Mouse (Mus musculus) spleen, adult 2 months (tissue): ENCODE results near the gene Zfp131. TPM values are rescaled to one million over a fixed set of nuclear protein-coding genes. Genes with fewer than 3 reads are reported as not detected.

Experiments
- DNase-seq, 2 experiments: peaks; one replicate each; pipeline versions ENCODE4 v3.0.0 to v3.0.0-alpha.2; 2012 to 2021; ENCODE audit warnings: low spot score in 2 of 2, low read depth in 1 of 2
- H3K27ac ChIP-seq: fragments of 200-500 bp; 2 replicates; pipeline ENCODE4 v1.5.1; 2012; ENCODE audit warnings: low read length, inconsistent platforms; ENCODE audit not compliant: insufficient read depth
- H3K27me3 ChIP-seq: fragments of 200-500 bp; 2 replicates; pipeline ENCODE4 v1.6.1; 2012; ENCODE audit warnings: mild to moderate bottlenecking, moderate library complexity, low read length, inconsistent platforms; ENCODE audit not compliant: control insufficient read depth, insufficient read depth
- H3K36me3 ChIP-seq: fragments of 200-500 bp; 2 replicates; pipeline ENCODE4 v1.6.1; 2012; ENCODE audit warnings: mild to moderate bottlenecking, low read length, inconsistent platforms; ENCODE audit not compliant: control insufficient read depth, insufficient read depth
- H3K4me1 ChIP-seq: fragments of 200-500 bp; 2 replicates; pipeline ENCODE4 v1.6.1; 2011; ENCODE audit warnings: inconsistent platforms; ENCODE audit not compliant: control insufficient read depth, insufficient read depth, insufficient read length
- H3K4me3 ChIP-seq: fragments of 200-500 bp; 2 replicates; pipeline ENCODE4 v1.5.1; 2011; ENCODE audit warnings: mild to moderate bottlenecking, inconsistent platforms; ENCODE audit not compliant: insufficient read depth, insufficient read length; ENCODE audit errors: extremely low read depth
- CTCF ChIP-seq: fragments of 200-500 bp; IDR thresholded peaks from 2 replicates; pipeline ENCODE4 v1.5.1; 2011; ENCODE audit warnings: mild to moderate bottlenecking, inconsistent platforms; ENCODE audit not compliant: insufficient read depth, insufficient read length, insufficient replicate concordance; ENCODE audit errors: extremely low read depth
- POLR2A ChIP-seq: fragments of 200-500 bp; IDR thresholded peaks from 2 replicates; pipeline ENCODE4 v1.6.1; 2011; ENCODE audit warnings: low read depth, low read length, inconsistent platforms
- WGBS: fragments of 180-500 bp; shearing (Covaris S2); methylation state at CpG from one replicate; pipeline ENCODE4 v1.1.7; 2018; 5-methylcytosine and 5-hydroxymethylcytosine counted together
- polyA plus RNA-seq: library from polyadenylated mRNA; depleted of rRNA; stranded (reverse); fragments of >200 nt; gene quantifications from 2 replicates; pipeline ENCODE4 v1.2.3, GENCODE M21; 2012

The Zfp131 gene
- polyA plus RNA-seq, 1 experiment, result 6.1 TPM

GRCm38 (mm10) chr13:119789851-119790717 is 605 bp downstream of the Zfp131 start:
- H3K27me3 ChIP-seq, result no peaks in the 10 kb centered on the region
- peak in 1 of 2 experiments; percentile 12 for DNase-seq
- peak overlapping the region; percentile 89 for H3K27ac ChIP-seq
- peaks cover 9% of the 10 kb centered on the region; the same call in 1 of the 2 replicates for H3K36me3 ChIP-seq
- H3K4me1 ChIP-seq, result peaks cover 5% of the 10 kb centered on the region; the same call in 1 of the 2 replicates
- TF ChIP-seq CTCF (no peak), POLR2A (no peak)
- under 1% methylated on average over 57 of the region's 66 CpGs for WGBS
- peak overlapping the region; percentile 75 for H3K4me3 ChIP-seq

DNA sequence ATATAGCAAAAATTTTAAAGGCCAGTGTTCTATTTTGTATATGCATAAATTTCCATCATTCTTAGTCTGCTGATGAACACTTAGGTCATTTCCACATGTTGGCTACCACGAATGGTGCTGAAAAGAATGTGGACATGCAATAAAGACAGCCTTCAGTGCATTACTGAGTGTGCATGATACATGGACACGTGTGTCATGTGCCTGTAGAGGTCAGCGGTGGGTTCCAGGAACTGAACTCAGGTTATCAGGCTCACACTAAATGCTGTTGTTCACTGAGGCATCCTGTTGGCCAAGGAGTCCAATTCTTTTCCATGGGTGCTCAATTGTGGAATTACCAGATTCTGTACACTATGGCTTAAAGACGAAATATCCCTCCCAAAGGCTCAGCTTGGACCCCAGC is 7.1 kb downstream of the Zfp131 start:
- H3K36me3 ChIP-seq, result peaks cover 22% of the 10 kb centered on the region
- H3K27me3 ChIP-seq, result no peaks in the 10 kb centered on the region
- H3K4me3 ChIP-seq, result no peak overlapping the region
- no peak overlapping the region for H3K27ac ChIP-seq
- WGBS, result 86% methylated on average over 4 of the region's 4 CpGs
- no peak for DNase-seq
- H3K4me1 ChIP-seq, result no peaks in the 10 kb centered on the region
- TF ChIP-seq POLR2A (no peak), CTCF (no peak)

- no peaks in the 10 kb centered on the region for H3K27me3 ChIP-seq
- DNase-seq, result no peak
- 91% methylated on average over 6 of the region's 6 CpGs for WGBS
- peaks cover 32% of the 10 kb centered on the region for H3K36me3 ChIP-seq
- no peak overlapping the region for H3K4me3 ChIP-seq
- H3K27ac ChIP-seq, result no peak overlapping the region
- H3K4me1 ChIP-seq, result no peaks in the 10 kb centered on the region
- TF ChIP-seq POLR2A, result no peak
- no peak for TF ChIP-seq CTCF
Measured at GRCm38 (mm10) chr13:119768541-119768940, 22.1 kb downstream of the Zfp131 start.

GRCm38 (mm10) chr13:119766480-119766879 is 24.2 kb downstream of the Zfp131 start:
- Histone ChIP-seq H3K27ac (no peak overlapping the region), H3K4me1 (no peaks in the 10 kb centered on the region), H3K27me3 (no peaks in the 10 kb centered on the region), H3K36me3 (peaks cover 20% of the 10 kb centered on the region), H3K4me3 (no peak overlapping the region)
- 92% methylated on average over 7 of the region's 7 CpGs for WGBS
- TF ChIP-seq CTCF, result no peak
- no peak for TF ChIP-seq POLR2A
- DNase-seq, result no peak

GRCm38 (mm10) chr13:119756831-119757230 is 33.9 kb downstream of the Zfp131 start:
- H3K4me1 ChIP-seq, result peaks cover 7% of the 10 kb centered on the region; the same call in 1 of the 2 replicates
- no peak overlapping the region for H3K27ac ChIP-seq
- no peaks in the 10 kb centered on the region for H3K27me3 ChIP-seq
- WGBS, result 76% methylated on average over 5 of the region's 5 CpGs
- H3K36me3 ChIP-seq, result peaks cover 1% of the 10 kb centered on the region
- no peak for TF ChIP-seq POLR2A
- no peak for TF ChIP-seq CTCF
- no peak for DNase-seq
- H3K4me3 ChIP-seq, result no peak overlapping the region

DNA sequence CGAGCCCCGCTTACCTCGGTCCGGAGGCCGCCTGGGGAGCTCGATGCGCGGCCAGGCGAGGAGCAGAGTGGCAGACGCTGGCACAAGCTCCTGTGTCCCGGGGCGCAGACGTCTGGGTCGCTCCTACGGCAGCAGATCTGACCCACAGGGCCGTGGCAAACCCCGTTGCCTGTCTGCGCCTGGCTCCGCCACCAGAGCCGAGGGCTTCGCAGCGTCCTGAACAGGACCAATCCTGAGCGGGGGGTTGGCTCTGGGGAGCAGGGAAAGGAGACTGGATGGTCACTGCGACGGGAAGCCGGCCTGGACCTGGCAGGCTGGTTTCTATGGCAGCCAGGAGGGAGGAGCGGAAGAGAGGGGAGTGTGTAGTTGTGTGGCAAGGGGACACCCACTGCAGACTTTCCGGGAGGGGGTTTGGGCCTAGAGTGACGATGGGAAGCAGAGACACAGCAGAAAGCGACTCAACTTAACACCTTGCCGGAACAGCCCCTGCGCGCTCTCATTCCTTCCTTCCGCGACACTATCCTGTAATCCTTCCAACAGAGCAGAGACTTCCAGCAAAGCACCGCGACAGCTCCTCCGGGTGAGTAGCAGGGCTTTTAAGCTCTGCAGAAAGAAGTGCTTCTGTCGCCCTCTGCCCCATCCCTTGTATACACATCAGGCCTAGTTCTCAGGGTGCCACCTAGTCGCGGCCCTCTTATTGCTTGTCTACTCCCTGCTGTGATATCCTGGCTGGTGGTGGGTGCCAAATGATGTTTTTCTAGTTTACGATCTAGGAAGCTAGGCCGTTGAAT is 34.8 kb downstream of the Zfp131 start, which contains the start of gene Nim1k:
Gene Nim1k (minus strand): TSS at position 202 of the 791 bp plus-strand sequence.
- Histone ChIP-seq H3K36me3 (no peaks in the 10 kb centered on the region), H3K27me3 (no peaks in the 10 kb centered on the region), H3K4me1 (peaks cover 7% of the 10 kb centered on the region; the same call in 1 of the 2 replicates), H3K4me3 (peak within 1 kb of the TSS; percentile 49), H3K27ac (no peak within 1 kb of the TSS)
- 3% methylated on average over 43 of the region's 43 CpGs for WGBS
- DNase-seq, result peak in 1 of 2 experiments; percentile 20
- no peak for TF ChIP-seq CTCF
- TF ChIP-seq POLR2A, result no peak
